Mouse (Mus musculus) skeletal muscle tissue, adult 2 months (tissue): ENCODE results near the gene Cmc1.

Source experiments
- DNase-seq: peaks from one replicate; pipeline ENCODE4 v3.0.0-alpha.2; 2012; ENCODE audit warnings: low read depth, low spot score

Cmc1 gene

GRCm38 (mm10) chr9:118149407-118150402 is at the start of gene Cmc1:
Gene Cmc1, minus strand, starts transcription at chr9:118150177.
- peak; percentile 98 for DNase-seq

- DNase-seq: no peak
Observed at GRCm38 (mm10) chr9:118198557-118198956, 48.6 kb upstream of the Cmc1 start.

GRCm38 (mm10) chr9:118196661-118197390 is 46.8 kb upstream of the Cmc1 start:
- no peak for DNase-seq

- no peak for DNase-seq
Observed at GRCm38 (mm10) chr9:118193263-118193662, 43.3 kb upstream of the Cmc1 start.

GRCm38 (mm10) chr9:118191276-118191675 is 41.3 kb upstream of the Cmc1 start:
- DNase-seq: no peak

GRCm38 (mm10) chr9:118188374-118188773 is 38.4 kb upstream of the Cmc1 start:
- DNase-seq: no peak

- DNase-seq: no peak
Observed at GRCm38 (mm10) chr9:118187420-118187819, 37.4 kb upstream of the Cmc1 start.

- no peak for DNase-seq
Observed at GRCm38 (mm10) chr9:118186776-118187175, 36.8 kb upstream of the Cmc1 start.

GRCm38 (mm10) chr9:118179136-118180025 is 29.4 kb upstream of the Cmc1 start:
- no peak for DNase-seq

- DNase-seq: no peak
Observed at GRCm38 (mm10) chr9:118176687-118177086, 26.7 kb upstream of the Cmc1 start.

GRCm38 (mm10) chr9:118175411-118175810 is 25.4 kb upstream of the Cmc1 start:
- DNase-seq: no peak

- no peak for DNase-seq
Observed at GRCm38 (mm10) chr9:118173086-118173485, 23.1 kb upstream of the Cmc1 start.

GRCm38 (mm10) chr9:118168544-118168943 is 18.6 kb upstream of the Cmc1 start:
- no peak for DNase-seq

- no peak for DNase-seq
Observed at GRCm38 (mm10) chr9:118167606-118168005, 17.6 kb upstream of the Cmc1 start.

- no peak for DNase-seq
Observed at GRCm38 (mm10) chr9:118161536-118161935, 11.6 kb upstream of the Cmc1 start.

- DNase-seq: no peak
Observed at GRCm38 (mm10) chr9:118159936-118160335, 10.0 kb upstream of the Cmc1 start.

- no peak for DNase-seq
Observed at GRCm38 (mm10) chr9:118158201-118158600, 8.2 kb upstream of the Cmc1 start.

- no peak for DNase-seq
Observed at GRCm38 (mm10) chr9:118157234-118157633, 7.3 kb upstream of the Cmc1 start.

- no peak for DNase-seq
Observed at GRCm38 (mm10) chr9:118154666-118155065, 4.7 kb upstream of the Cmc1 start.

GRCm38 (mm10) chr9:118151221-118151507 is 1.2 kb upstream of the Cmc1 start:
- no peak for DNase-seq

GRCm38 (mm10) chr9:118150429-118151220 is 648 bp upstream of the Cmc1 start:
- DNase-seq: no peak
